Mouse (Mus musculus) ES-E14 (cell line): ENCODE results near the gene Gnai2. TPM values are rescaled to one million over a fixed set of nuclear protein-coding genes. Genes with fewer than 3 reads are reported as not detected.
A peak's percentile ranks its signal among the peaks of the same experiment; 100 is the strongest.

Source experiments
- DNase-seq: peaks from one replicate; pipeline ENCODE4 v3.0.0-alpha.2; 2013; ENCODE audit warnings: low read depth, low spot score
- H3K27ac ChIP-seq: 2 replicates; pipeline ENCODE4 v1.5.1; 2012; ENCODE audit warnings: low read depth, mild to moderate bottlenecking, low read length, moderate library complexity, mixed read lengths; ENCODE audit not compliant: poor library complexity, insufficient read depth, severe bottlenecking
- H3K36me3 ChIP-seq: 2 replicates; pipeline ENCODE4 v1.6.1; 2012; ENCODE audit warnings: mild to moderate bottlenecking, low read length, moderate library complexity, mixed read lengths; ENCODE audit not compliant: control insufficient read depth, poor library complexity, insufficient read depth, severe bottlenecking
- H3K4me1 ChIP-seq, 2 experiments: fragments of 150-350 bp in 1 of 2; sonication (generic) in 1 of 2; 2 replicates each; pipeline ENCODE4 v1.6.1; 2012; ENCODE audit warnings: low read length in 2 of 2, mild to moderate bottlenecking in 1 of 2, mixed read lengths in 1 of 2; ENCODE audit not compliant: control insufficient read depth in 2 of 2, insufficient read depth in 2 of 2, poor library complexity in 1 of 2
- H3K4me3 ChIP-seq, 2 experiments: fragments of 150-350 bp in 1 of 2; sonication (generic) in 1 of 2; 2 replicates each; pipeline ENCODE4 v1.5.1; 2012; ENCODE audit warnings: low read length in 2 of 2, low read depth in 1 of 2, mild to moderate bottlenecking in 1 of 2, mixed read lengths in 1 of 2; ENCODE audit not compliant: insufficient read depth in 1 of 2, poor library complexity in 1 of 2, severe bottlenecking in 1 of 2
- H3K9ac ChIP-seq: 2 replicates; pipeline ENCODE4 v1.6.1; 2012; ENCODE audit warnings: low read depth, mild to moderate bottlenecking, low read length, mixed read lengths; ENCODE audit not compliant: poor library complexity, insufficient read depth, severe bottlenecking
- H3K9me3 ChIP-seq: fragments of 150-350 bp; sonication (generic); 2 replicates; pipeline ENCODE4 v1.6.1; 2012; ENCODE audit warnings: low read depth, mild to moderate bottlenecking, low read length; ENCODE audit not compliant: control insufficient read depth, insufficient read depth
- CHD2 ChIP-seq: IDR thresholded peaks from 2 replicates; pipeline ENCODE4 v1.6.1; 2014; ENCODE audit warnings: mild to moderate bottlenecking, low read depth, low read length, inconsistent platforms
- HCFC1 ChIP-seq: IDR thresholded peaks from 2 replicates; pipeline ENCODE4 v1.6.1; 2012; ENCODE audit warnings: low read length, inconsistent platforms, borderline replicate concordance; ENCODE audit not compliant: insufficient read depth
- MAFK ChIP-seq: IDR thresholded peaks from 2 replicates; pipeline ENCODE4 v1.6.1; 2014; ENCODE audit warnings: mild to moderate bottlenecking, low read depth, low read length, inconsistent platforms; ENCODE audit not compliant: insufficient read depth
- ZC3H11A ChIP-seq: IDR thresholded peaks from 2 replicates; pipeline ENCODE4 v1.6.1; 2012; ENCODE audit warnings: low read depth, mild to moderate bottlenecking, inconsistent platforms, low read length, borderline replicate concordance
- ZNF384 ChIP-seq: IDR thresholded peaks from 2 replicates; pipeline ENCODE4 v1.6.1; 2012; ENCODE audit warnings: low read depth, low read length, inconsistent platforms
- in situ Hi-C, 2 experiments: fragments of 600-800 bp; cut with MboI; formaldehyde crosslinking; loops; one replicate each; pipeline ENCODE4 v1.15.1; 2025; ENCODE audit warnings: low sequenced_read_pairs in 2 of 2, inconsistent platforms in 1 of 2; ENCODE audit not compliant: unreplicated experiment in 2 of 2
- total RNA-seq: library from RNA; depleted of rRNA; stranded (reverse); fragments of 300-350 nt; gene quantifications from 2 replicates; pipeline ENCODE4 v1.2.3, GENCODE M21; 2012

Gene Gnai2
- total RNA-seq, 1 experiment, result 178 TPM

- H3K9ac ChIP-seq, result 0 out of 2 replicates have a peak overlapping the region, but pooled peaks have one; percentile 3
- H3K4me1 ChIP-seq, result peaks cover 2 to 22% of the 10 kb centered on the region in 2 experiments; a peak in 2 of 4 replicates
- H3K27ac ChIP-seq, result no peak overlapping the region
These were observed 55.9 kb downstream of the Gnai2 start for GRCm38 (mm10) chr9:107579023-107579900.

GRCm38 (mm10) chr9:107578587-107578986, 56.6 kb downstream of the Gnai2 start, which contains the start of gene Naa80:
Naa80 (plus strand) TSS chr9:107578887.
- 0 out of 2 replicates have a peak within 1 kb of the TSS, but pooled peaks have one; percentile 3 for H3K9ac ChIP-seq
- TF ChIP-seq ZNF384 (no peak), CHD2 (no peak), HCFC1 (no peak), MAFK (no peak), ZC3H11A (no peak)
- H3K27ac ChIP-seq, result no peak within 1 kb of the TSS
- H3K9me3 ChIP-seq, result no peaks in the 10 kb centered on the region
- in situ Hi-C loops, result no loop called here
- H3K4me3 ChIP-seq, result no peak within 1 kb of the TSS
- DNase-seq, result no peak
- H3K4me1 ChIP-seq, result peaks cover 2 to 22% of the 10 kb centered on the region in 2 experiments; a peak in 2 of 4 replicates
- H3K36me3 ChIP-seq, result no peaks in the 10 kb centered on the region; the same call in 1 of the 2 replicates

More at GRCm38 (mm10) chr9:107579023-107579900, 55.9 kb downstream of the Gnai2 start:
- no peaks in the 10 kb centered on the region for H3K9me3 ChIP-seq
- H3K36me3 ChIP-seq, result no peaks in the 10 kb centered on the region; the same call in 1 of the 2 replicates
- TF ChIP-seq ZNF384, result no peak
- TF ChIP-seq MAFK, result no peak
- no peak for TF ChIP-seq HCFC1
- TF ChIP-seq CHD2, result no peak
- no peak for TF ChIP-seq ZC3H11A
- H3K4me3 ChIP-seq, result no peak overlapping the region
- no peak for DNase-seq
- in situ Hi-C loops, result no loop called here

- TF ChIP-seq CHD2 (no peak), ZNF384 (no peak), ZC3H11A (no peak), MAFK (no peak), HCFC1 (no peak)
- Histone ChIP-seq H3K9ac (no peak overlapping the region), H3K9me3 (no peaks in the 10 kb centered on the region), H3K4me3 (no peak overlapping the region), H3K36me3 (no peaks in the 10 kb centered on the region; the same call in 1 of the 2 replicates), H3K27ac (no peak overlapping the region), H3K4me1 (peaks cover 2 to 22% of the 10 kb centered on the region in 2 experiments; a peak in 2 of 4 replicates)
- DNase-seq, result no peak
- in situ Hi-C loops, result no loop called here
These were observed 57.3 kb downstream of the Gnai2 start for GRCm38 (mm10) chr9:107577871-107578270.

- H3K4me3 ChIP-seq, result peak within 1 kb of the TSS; percentile 57 to 69
- peaks cover 2 to 12% of the 10 kb centered on the region in 2 experiments; a peak in 2 of 4 replicates for H3K4me1 ChIP-seq
- peak within 1 kb of the TSS; percentile 77 for H3K27ac ChIP-seq
- H3K9ac ChIP-seq, result peak within 1 kb of the TSS; percentile 62
- no peaks in the 10 kb centered on the region for H3K9me3 ChIP-seq
- TF ChIP-seq ZNF384, result no peak
- TF ChIP-seq HCFC1, result no peak
- DNase-seq, result no peak
- in situ Hi-C loops, result no loop called here
- peaks cover 8% of the 10 kb centered on the region for H3K36me3 ChIP-seq
These were observed 58.6 kb downstream of the Gnai2 start, which contains the start of gene Hyal1 for GRCm38 (mm10) chr9:107576357-107577107. Hyal1 (plus strand) TSS chr9:107576927.
